Mouse (Mus musculus): ENCODE data around the gene Dnm3.

DNA sequence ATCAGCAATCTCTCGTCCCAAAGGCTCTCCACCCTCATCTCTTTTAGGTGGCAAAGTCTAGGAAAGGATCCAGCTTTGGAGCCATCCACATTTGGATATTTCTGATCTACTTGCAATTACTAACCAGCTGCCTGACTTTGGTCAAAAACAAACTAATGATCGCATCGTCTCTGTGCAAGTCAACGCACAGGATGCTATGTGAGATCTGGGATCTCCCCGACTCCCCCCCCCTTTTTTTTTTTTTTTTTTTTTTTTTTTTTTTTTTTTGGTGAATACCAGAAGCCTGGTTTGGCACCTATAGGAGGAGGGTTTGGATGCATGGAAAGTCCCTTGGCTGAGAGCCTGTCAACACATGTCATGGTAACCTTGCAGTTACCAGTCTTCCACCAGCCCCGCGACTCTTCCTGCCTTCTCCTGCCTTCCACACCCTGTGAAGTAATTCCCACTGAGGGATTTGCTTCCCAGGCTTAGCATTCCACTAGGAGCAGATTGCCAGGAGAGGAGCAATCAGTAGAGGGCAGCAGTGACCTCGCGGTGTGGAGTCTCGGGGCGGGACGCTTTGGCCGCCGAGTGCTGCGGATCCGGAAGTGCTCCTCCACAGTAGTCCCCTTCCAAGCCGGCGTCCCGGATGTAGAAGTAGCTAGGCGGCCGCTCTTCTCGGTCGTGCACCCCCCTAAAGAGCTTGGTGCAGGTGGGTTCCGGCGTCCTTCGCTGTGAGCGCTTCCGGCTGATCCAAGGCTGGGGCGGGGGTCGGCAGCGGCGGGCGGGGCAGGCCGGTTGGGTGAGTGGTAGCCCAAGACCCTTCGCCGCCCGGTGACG, 509.0 kb downstream of the Dnm3 start, which contains the start of gene Pigc:
- TF ChIP-seq CHD2 (IDR thresholded peaks at IDR 0.05; ENCODE audit: low read depth, low read length) (no peak), MAFK (IDR thresholded peaks at IDR 0.05; ENCODE audit: insufficient read depth, low read depth, low read length) (no peak), HCFC1 (IDR thresholded peaks at IDR 0.05; ENCODE audit: borderline replicate concordance, insufficient read depth, low read length) (peak; percentile 86), ZC3H11A (IDR thresholded peaks at IDR 0.05; ENCODE audit: borderline replicate concordance, low read depth, low read length) (no peak)

All from ES-E14 (cell line).